Mouse (Mus musculus) forebrain, embryonic 15.5 days (tissue): ENCODE results near the gene Sgip1. TPM values are rescaled to one million over a fixed set of nuclear protein-coding genes. Genes with fewer than 3 reads are reported as not detected.

Experiments used
- ATAC-seq: fragments of 200-750 bp; cut with Nextera tagmentation; replicated peaks from 2 replicates; pipeline ENCODE4 v1.8.0; 2017; ENCODE audit warnings: mild to moderate bottlenecking, moderate TSS enrichment, moderate library complexity
- H3K27ac ChIP-seq: fragments of 300-500 bp; sonication (generic); replicated peaks from 2 replicates; pipeline ENCODE4 v1.5.1; 2015; ENCODE audit warnings: mild to moderate bottlenecking, inconsistent platforms
- H3K27me3 ChIP-seq: fragments of 300-500 bp; sonication (generic); 2 replicates; pipeline ENCODE4 v1.6.1; 2015; ENCODE audit warnings: inconsistent platforms
- H3K36me3 ChIP-seq: fragments of 300-500 bp; sonication (generic); 2 replicates; pipeline ENCODE4 v1.6.1; 2015; ENCODE audit warnings: mild to moderate bottlenecking, inconsistent platforms
- H3K4me1 ChIP-seq: fragments of 300-500 bp; sonication (generic); 2 replicates; pipeline ENCODE4 v1.6.1; 2015; ENCODE audit warnings: inconsistent platforms
- H3K4me2 ChIP-seq: fragments of 300-500 bp; sonication (generic); replicated peaks from 2 replicates; pipeline ENCODE4 v1.6.1; 2015; ENCODE audit warnings: mild to moderate bottlenecking, inconsistent platforms
- H3K4me3 ChIP-seq: fragments of 300-500 bp; sonication (generic); 2 replicates; pipeline ENCODE4 v1.5.1; 2015; ENCODE audit warnings: mild to moderate bottlenecking, inconsistent platforms
- H3K9ac ChIP-seq: fragments of 300-500 bp; sonication (generic); replicated peaks from 2 replicates; pipeline ENCODE4 v1.6.1; 2015; ENCODE audit warnings: mild to moderate bottlenecking, inconsistent platforms
- H3K9me3 ChIP-seq: fragments of 300-500 bp; sonication (generic); 2 replicates; pipeline ENCODE4 v1.6.1; 2016; ENCODE audit warnings: inconsistent platforms
- WGBS: fragments of 180-500 bp; shearing (Covaris S2); methylation state at CpG from one replicate; pipeline ENCODE4 v1.1.7; 2015; ENCODE audit warnings: mixed read lengths; 5-methylcytosine and 5-hydroxymethylcytosine counted together
- polyA plus RNA-seq: library from polyadenylated mRNA; unstranded; fragments of >200 nt; fragmentation: Nextera tagmentation; extraction: Ambion mirVana; gene quantifications from 2 replicates; pipeline ENCODE4 v1.2.1, GENCODE M21; 2015

The Sgip1 gene
- polyA plus RNA-seq, 1 experiment from 2014 or later, result 57.3 TPM

- H3K36me3 ChIP-seq, result no peaks in the 10 kb centered on the region
- no peaks in the 10 kb centered on the region for H3K9me3 ChIP-seq
- no peaks in the 10 kb centered on the region for H3K27me3 ChIP-seq
- H3K4me2 ChIP-seq, result no peak overlapping the region
- no peak overlapping the region for H3K27ac ChIP-seq
- 72% methylated on average over 7 of the region's 7 CpGs for WGBS
- ATAC-seq, result no peak
- no peak overlapping the region for H3K4me3 ChIP-seq
- H3K9ac ChIP-seq, result no peak overlapping the region
- H3K4me1 ChIP-seq, result peaks cover 10% of the 10 kb centered on the region
Observed at GRCm38 (mm10) chr4:102783063-102783748, 42.1 kb downstream of the Sgip1 start.

- no peak overlapping the region for H3K4me2 ChIP-seq
- H3K9me3 ChIP-seq, result no peaks in the 10 kb centered on the region
- H3K4me1 ChIP-seq, result peaks cover 10% of the 10 kb centered on the region
- H3K36me3 ChIP-seq, result no peaks in the 10 kb centered on the region
- 91% methylated on average over 4 of the region's 4 CpGs for WGBS
- ATAC-seq, result no peak
- no peaks in the 10 kb centered on the region for H3K27me3 ChIP-seq
- no peak overlapping the region for H3K9ac ChIP-seq
- H3K27ac ChIP-seq, result no peak overlapping the region
- no peak overlapping the region for H3K4me3 ChIP-seq
Observed at GRCm38 (mm10) chr4:102785158-102785557, 44.1 kb downstream of the Sgip1 start.

GRCm38 (mm10) chr4:102792100-102792790 is 51.1 kb downstream of the Sgip1 start:
- no peak overlapping the region for H3K4me3 ChIP-seq
- H3K4me1 ChIP-seq, result 0 out of 2 replicates have a peak, but pooled peaks cover 4% of the 10 kb centered on the region
- no peak overlapping the region for H3K9ac ChIP-seq
- 81% methylated on average over 8 of the region's 8 CpGs for WGBS
- no peaks in the 10 kb centered on the region for H3K9me3 ChIP-seq
- no peaks in the 10 kb centered on the region for H3K36me3 ChIP-seq
- ATAC-seq, result no peak
- no peak overlapping the region for H3K4me2 ChIP-seq
- no peaks in the 10 kb centered on the region for H3K27me3 ChIP-seq
- no peak overlapping the region for H3K27ac ChIP-seq

GRCm38 (mm10) chr4:102801471-102801870 is 60.4 kb downstream of the Sgip1 start:
- WGBS, result 61% methylated on average over 1 of the region's 1 CpGs
- ATAC-seq, result no peak
- Histone ChIP-seq H3K9me3 (no peaks in the 10 kb centered on the region), H3K9ac (no peak overlapping the region), H3K27me3 (no peaks in the 10 kb centered on the region), H3K27ac (no peak overlapping the region), H3K4me1 (peaks cover 9% of the 10 kb centered on the region; the same call in 1 of the 2 replicates), H3K36me3 (no peaks in the 10 kb centered on the region), H3K4me3 (no peak overlapping the region), H3K4me2 (no peak overlapping the region)

GRCm38 (mm10) chr4:102801936-102802335 is 60.8 kb downstream of the Sgip1 start:
- Histone ChIP-seq H3K4me1 (peaks cover 9% of the 10 kb centered on the region; the same call in 1 of the 2 replicates), H3K36me3 (no peaks in the 10 kb centered on the region), H3K4me3 (no peak overlapping the region), H3K9ac (no peak overlapping the region), H3K27ac (no peak overlapping the region), H3K9me3 (no peaks in the 10 kb centered on the region), H3K27me3 (no peaks in the 10 kb centered on the region), H3K4me2 (no peak overlapping the region)
- no peak for ATAC-seq
- 95% methylated on average over 4 of the region's 4 CpGs for WGBS

- H3K27ac ChIP-seq, result peak overlapping the region; percentile 28; the same call in 1 of the 2 replicates
- H3K9me3 ChIP-seq, result no peaks in the 10 kb centered on the region
- H3K4me3 ChIP-seq, result no peak overlapping the region
- H3K36me3 ChIP-seq, result no peaks in the 10 kb centered on the region
- peak; percentile 89 for ATAC-seq
- H3K4me1 ChIP-seq, result peaks cover 9% of the 10 kb centered on the region; the same call in 1 of the 2 replicates
- 40% methylated on average over 5 of the region's 5 CpGs for WGBS
- H3K27me3 ChIP-seq, result no peaks in the 10 kb centered on the region
- no peak overlapping the region for H3K9ac ChIP-seq
- no peak overlapping the region for H3K4me2 ChIP-seq
Observed at GRCm38 (mm10) chr4:102804611-102805010, 63.5 kb downstream of the Sgip1 start.

- H3K27ac ChIP-seq, result no peak overlapping the region
- 85% methylated on average over 3 of the region's 3 CpGs for WGBS
- no peak for ATAC-seq
Observed at GRCm38 (mm10) chr4:102806987-102807386, 65.9 kb downstream of the Sgip1 start.

GRCm38 (mm10) chr4:102808258-102808657 is 67.2 kb downstream of the Sgip1 start:
- H3K4me3 ChIP-seq, result no peak overlapping the region
- H3K9me3 ChIP-seq, result no peaks in the 10 kb centered on the region
- no peaks in the 10 kb centered on the region for H3K36me3 ChIP-seq
- no peak overlapping the region for H3K27ac ChIP-seq
- no peaks in the 10 kb centered on the region for H3K27me3 ChIP-seq
- peaks cover 9% of the 10 kb centered on the region; the same call in 1 of the 2 replicates for H3K4me1 ChIP-seq
- ATAC-seq, result no peak
- H3K4me2 ChIP-seq, result no peak overlapping the region
- no peak overlapping the region for H3K9ac ChIP-seq

More at GRCm38 (mm10) chr4:102806987-102807386, 65.9 kb downstream of the Sgip1 start:
- Histone ChIP-seq H3K9ac (no peak overlapping the region), H3K9me3 (no peaks in the 10 kb centered on the region), H3K36me3 (no peaks in the 10 kb centered on the region), H3K27me3 (no peaks in the 10 kb centered on the region), H3K4me2 (no peak overlapping the region), H3K4me1 (peaks cover 9% of the 10 kb centered on the region; the same call in 1 of the 2 replicates), H3K4me3 (no peak overlapping the region)

- H3K4me2 ChIP-seq, result no peak overlapping the region
- H3K27me3 ChIP-seq, result no peaks in the 10 kb centered on the region
- peaks cover 6% of the 10 kb centered on the region; the same call in 1 of the 2 replicates for H3K4me1 ChIP-seq
- ATAC-seq, result no peak
- 83% methylated on average over 4 of the region's 4 CpGs for WGBS
- no peak overlapping the region for H3K4me3 ChIP-seq
- H3K9me3 ChIP-seq, result no peaks in the 10 kb centered on the region
- no peak overlapping the region for H3K9ac ChIP-seq
- no peak overlapping the region for H3K27ac ChIP-seq
- H3K36me3 ChIP-seq, result no peaks in the 10 kb centered on the region
Observed at GRCm38 (mm10) chr4:102809296-102809695, 68.2 kb downstream of the Sgip1 start.

GRCm38 (mm10) chr4:102810277-102810676 is 69.2 kb downstream of the Sgip1 start:
- Histone ChIP-seq H3K27ac (no peak overlapping the region), H3K9ac (no peak overlapping the region), H3K4me3 (no peak overlapping the region), H3K27me3 (no peaks in the 10 kb centered on the region), H3K36me3 (no peaks in the 10 kb centered on the region), H3K9me3 (no peaks in the 10 kb centered on the region), H3K4me1 (no peaks in the 10 kb centered on the region), H3K4me2 (no peak overlapping the region)
- WGBS, result 98% methylated on average over 1 of the region's 1 CpGs
- ATAC-seq, result no peak

- no peaks in the 10 kb centered on the region for H3K27me3 ChIP-seq
- no peak overlapping the region for H3K27ac ChIP-seq
- H3K9ac ChIP-seq, result no peak overlapping the region
- no peak for ATAC-seq
- H3K4me3 ChIP-seq, result no peak overlapping the region
- WGBS, result 65% methylated on average over 9 of the region's 9 CpGs
- H3K4me2 ChIP-seq, result no peak overlapping the region
- H3K9me3 ChIP-seq, result no peaks in the 10 kb centered on the region
- no peaks in the 10 kb centered on the region for H3K4me1 ChIP-seq
- no peaks in the 10 kb centered on the region for H3K36me3 ChIP-seq
Observed at GRCm38 (mm10) chr4:102811007-102811805, 70.1 kb downstream of the Sgip1 start.

- ATAC-seq, result no peak
Observed at GRCm38 (mm10) chr4:102813346-102813745, 72.2 kb downstream of the Sgip1 start.

More at GRCm38 (mm10) chr4:102813346-102813745, 72.2 kb downstream of the Sgip1 start:
- no peaks in the 10 kb centered on the region for H3K36me3 ChIP-seq
- no peak overlapping the region for H3K4me3 ChIP-seq
- WGBS, result 81% methylated on average over 8 of the region's 8 CpGs
- H3K9ac ChIP-seq, result no peak overlapping the region
- no peaks in the 10 kb centered on the region for H3K9me3 ChIP-seq
- H3K27me3 ChIP-seq, result no peaks in the 10 kb centered on the region
- H3K4me2 ChIP-seq, result no peak overlapping the region
- no peak overlapping the region for H3K27ac ChIP-seq
- no peaks in the 10 kb centered on the region for H3K4me1 ChIP-seq
